Mouse (Mus musculus) c-Kit-positive CD71-negative TER-119-negative erythroid progenitor cells, embryonic 14.5 days (primary cell): ENCODE data around the gene Pth1r.
A peak's percentile ranks its signal among the peaks of the same experiment; 100 is the strongest.

Experiments used
- DNase-seq: peaks from one replicate; pipeline ENCODE4 v3.0.0-alpha.2; 2013; ENCODE audit warnings: low read depth

The Pth1r gene

DNA sequence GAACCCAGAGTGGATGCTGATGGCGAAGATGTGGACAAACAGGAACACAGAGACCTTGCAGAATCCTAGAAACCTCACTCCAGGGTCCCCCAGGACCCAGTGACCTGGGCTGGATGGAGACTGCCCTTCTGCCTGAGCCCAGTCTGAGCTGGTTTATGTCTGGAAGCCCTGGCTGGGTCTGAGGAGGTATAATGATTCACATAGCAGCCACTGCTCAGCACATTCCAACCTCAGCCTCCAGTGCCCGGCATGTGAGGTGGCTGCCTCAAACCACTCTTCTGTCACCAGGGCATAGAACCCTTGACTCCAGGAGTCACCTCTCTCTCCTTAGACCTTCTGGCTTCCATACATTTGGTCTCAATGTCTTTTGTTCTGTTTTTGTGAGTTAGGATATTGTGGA is 1.5 kb upstream of the Pth1r start:
- no peak for DNase-seq

DNA sequence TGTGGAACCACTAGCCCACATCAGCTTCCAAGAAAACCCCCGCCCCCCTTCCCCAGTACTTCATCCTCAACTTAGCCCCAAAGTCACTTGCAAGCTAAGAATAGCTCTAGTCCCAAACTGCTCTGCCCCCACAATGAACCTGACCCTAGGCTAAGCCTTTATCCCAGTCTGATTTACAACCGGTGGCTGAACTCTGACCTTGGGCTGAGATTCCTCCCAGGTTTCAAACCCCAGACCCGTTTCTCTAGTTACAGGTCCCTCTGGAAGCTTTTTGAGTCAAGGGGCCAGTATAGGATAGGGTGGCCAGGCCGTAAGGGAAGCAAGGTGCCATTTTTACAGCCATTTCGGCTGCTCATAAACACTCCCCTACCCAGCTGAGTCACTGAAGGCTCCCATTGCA is 707 bp downstream of the Pth1r start:
- no peak for DNase-seq

DNA sequence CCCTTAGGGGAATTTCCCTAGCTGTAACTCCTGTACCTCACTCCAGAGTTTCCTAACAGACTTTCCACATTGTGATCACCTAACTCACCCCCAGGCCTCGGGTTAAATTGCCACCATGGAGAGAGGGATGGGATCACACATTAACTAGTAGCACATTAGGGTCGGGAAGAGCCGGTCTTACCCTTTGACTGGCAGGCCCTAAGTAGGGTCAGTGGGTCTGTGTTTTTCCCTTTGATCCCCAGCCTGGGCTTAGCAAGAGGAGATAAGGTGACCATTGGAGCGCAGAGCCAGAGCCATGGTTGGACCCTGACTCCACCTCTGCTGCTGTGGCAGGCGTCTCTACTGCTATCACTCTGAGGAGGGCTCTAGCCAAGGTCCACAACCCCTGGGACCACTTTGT is 1.2 kb downstream of the Pth1r start:
- no peak for DNase-seq

DNA sequence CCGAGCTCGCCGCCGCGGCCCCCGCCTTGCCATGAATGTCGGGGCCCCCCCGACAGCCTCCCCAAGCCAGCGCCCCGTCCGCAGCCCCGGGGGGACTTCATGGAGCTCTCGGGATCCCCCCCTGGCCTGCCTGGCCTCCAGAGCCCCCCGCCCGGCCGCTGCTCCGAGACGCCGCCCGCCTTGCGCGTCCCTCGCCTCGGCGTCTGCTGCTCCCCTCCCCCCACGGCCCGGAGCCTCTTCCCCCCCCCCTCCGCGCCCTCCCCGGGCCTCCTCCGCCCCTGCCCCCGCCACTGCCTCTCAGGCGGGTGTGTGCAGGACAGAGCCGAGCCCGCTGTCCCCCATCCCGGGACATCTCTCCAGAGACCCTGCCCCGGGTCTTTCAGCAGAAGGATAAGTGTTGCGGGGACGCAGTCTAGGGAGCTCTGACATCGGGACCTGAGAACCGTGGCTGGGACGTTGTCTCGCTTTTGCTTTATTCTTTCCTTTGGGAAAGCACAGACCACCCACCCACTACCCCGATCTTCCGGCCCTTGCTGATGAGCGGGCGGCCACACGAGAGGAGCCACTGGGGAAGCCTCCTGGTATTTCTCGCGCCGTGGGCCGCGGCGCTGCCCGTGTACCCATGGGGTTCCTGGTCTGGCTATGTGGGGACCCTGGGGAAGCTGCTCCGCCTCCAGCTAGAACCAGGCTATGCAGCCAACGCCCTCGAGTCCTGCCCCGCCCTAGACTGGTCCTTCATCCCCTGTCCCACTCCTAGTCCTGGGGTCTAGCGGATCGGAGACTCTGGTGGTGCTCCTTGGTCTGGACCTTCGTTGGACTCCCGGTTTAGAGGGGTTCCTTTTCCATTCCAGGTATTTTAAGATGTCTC is 3.3 kb downstream of the Pth1r start:
- DNase-seq = no peak

DNA sequence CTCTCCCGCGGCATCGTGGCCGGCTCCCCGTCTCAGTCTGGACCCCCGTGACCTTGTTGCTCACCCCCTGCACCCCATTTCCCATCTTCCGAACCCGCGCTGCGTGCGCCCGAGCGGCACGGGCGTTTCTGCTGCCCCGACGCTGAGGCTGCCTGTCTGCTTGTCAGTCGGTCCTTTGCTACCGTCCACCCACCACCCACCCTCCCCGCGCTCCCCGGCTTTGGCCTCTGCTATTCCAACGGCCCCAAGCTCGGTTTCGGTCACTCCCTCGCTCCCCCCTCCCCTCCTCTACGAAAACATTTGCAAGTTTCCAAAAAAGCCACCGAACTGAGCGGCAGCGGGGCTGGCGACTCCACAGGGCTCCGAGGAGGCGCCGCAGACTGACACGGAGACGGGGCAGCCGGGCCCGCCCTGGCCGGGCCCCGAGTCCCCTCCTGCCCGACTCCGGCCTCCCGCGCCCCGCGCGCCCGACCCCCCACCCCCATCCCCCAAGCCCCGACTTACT is 3.9 kb downstream of the Pth1r start:
- DNase-seq = no peak

DNA sequence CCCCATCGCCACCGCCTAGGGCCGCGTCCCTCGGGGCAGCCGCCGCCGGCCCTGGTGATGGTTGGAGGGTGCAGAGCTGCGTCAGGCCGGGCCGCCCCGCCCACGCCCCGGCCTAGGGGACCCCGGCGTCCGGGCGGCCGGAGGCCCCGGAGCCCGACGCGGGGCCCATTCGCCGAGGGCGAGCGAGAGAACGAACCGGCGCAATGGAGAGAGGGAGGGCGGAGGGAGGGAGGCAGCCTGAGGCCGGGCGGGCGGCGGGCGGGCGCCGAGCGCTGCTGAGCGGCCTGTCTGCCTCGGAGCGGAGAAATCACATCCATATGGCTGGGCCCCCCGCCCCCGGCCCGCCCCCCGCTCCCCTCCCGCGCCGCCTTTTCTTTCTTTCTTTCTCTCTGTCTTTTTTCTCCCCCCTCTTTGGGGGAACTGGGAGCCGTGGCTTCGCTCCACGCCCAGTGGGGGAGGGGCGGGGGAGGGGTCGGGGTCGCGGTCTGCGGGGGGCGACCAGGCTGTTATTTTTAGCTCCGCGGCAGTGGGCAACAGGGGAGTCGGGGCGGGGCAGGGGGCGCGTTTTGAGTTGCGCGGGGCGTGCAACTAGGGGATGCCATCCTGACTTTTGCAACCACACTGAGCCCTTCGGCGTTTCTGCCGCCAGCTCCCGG is 4.5 kb downstream of the Pth1r start:
- DNase-seq = no peak

DNA sequence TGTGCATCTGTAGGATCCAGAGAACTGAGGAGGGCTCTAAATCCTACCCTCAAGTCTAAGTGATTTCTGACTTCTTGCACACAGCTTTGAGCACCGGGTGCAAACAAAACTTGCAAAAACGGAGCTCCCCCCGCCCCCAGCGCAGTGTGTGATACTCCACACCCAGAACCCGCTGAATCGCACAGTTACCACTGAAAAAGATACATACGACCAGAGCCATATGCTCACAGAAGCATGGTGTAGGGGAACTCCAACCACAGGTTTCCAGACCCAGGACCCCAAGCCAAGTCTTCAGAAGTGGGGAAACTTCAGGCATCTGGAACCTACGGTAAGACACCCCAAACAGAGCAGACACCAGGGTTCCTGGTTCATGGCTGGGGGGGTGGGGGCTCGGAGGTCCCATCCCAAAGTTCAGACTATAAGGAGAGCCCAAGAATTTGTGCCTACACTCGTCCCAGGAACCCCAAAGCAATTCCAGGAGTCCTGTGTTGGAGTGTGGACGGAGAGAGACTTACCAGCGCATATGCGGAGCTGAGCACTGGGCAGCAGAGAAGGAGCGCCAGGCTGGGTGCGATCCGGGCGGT is 5.1 kb downstream of the Pth1r start, which contains the start of gene Myl3:
Myl3 (plus strand) TSS at position 151 of the 584 bp plus-strand sequence.
- no peak for DNase-seq

DNA sequence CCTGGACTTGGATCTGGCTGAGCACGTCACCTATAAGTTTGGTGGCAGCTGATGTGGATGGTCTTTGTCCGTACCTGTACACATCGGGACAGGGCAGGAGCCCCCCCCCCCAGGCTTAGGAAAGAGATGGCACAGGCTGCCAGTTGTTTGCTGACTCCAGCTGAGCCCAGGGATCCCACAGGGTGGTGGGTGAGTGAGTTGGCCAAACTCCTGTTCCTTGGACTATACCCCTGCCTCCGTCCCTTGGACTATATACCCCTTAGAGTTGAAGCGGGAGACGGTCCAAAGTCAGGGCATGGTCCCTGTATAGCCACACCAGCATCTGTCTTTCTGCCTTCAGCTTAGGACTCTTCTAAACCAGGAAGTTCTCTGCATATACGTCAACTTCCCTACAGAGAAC is 7.0 kb downstream of the Pth1r start:
- DNase-seq = no peak

DNA sequence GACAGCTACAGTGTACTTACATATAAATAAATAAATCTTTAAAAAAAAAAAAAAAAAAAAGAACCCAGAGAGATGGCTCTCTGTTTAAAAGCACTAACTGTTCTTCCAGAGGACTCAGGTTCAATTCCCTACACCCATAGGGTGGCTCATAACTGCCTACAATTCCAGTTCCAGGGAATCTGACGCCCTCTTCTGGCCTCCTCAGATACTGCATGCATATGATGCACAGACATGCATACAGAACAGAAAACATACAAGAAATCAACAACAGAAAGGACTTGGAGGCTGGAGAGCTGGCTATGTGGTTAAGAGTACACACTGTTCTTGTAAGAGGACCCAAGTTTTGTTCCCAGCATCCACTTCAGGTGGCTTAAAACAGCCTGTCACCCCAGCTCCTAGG is 8.9 kb downstream of the Pth1r start:
- no peak for DNase-seq

DNA sequence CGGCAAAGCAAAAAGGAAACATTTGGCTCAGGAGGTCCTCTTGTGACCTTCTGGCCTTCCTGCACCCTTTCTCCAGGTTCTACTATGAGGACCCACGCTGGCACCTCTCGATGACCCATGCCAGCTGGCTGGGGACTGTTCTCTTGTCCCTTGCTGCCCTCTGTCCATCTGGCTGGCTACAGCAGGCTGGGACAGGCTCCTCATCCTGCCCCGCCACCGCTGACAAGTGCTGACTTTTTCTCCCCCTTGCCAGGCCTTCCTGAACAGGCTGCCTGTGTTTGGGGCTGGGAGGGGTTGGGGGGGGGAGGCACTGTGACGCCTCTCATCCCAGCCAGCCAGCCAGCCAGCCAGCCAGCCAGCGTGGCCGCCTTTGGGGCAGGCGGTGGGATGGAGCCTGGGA is 10.6 kb downstream of the Pth1r start:
- no peak for DNase-seq

DNA sequence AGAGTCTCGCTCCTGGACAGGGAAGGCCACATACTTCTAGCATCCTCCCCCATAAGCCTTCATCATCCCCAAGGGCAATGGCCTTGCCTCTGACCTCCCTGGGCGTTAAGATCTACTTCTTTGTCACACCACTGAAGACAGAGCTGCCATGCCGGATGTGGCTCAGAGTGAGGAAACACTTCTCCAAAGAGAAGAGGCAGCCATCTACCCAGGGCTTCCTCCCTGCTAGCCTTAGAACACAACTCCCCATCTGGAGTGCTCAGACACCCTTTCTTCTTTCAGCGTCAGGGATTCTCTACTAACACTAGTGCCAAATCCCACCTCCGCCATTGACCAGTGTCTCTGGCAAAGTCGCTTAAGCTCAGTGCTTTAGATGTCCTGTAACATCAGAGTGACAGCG is 12.8 kb downstream of the Pth1r start:
- no peak for DNase-seq

DNA sequence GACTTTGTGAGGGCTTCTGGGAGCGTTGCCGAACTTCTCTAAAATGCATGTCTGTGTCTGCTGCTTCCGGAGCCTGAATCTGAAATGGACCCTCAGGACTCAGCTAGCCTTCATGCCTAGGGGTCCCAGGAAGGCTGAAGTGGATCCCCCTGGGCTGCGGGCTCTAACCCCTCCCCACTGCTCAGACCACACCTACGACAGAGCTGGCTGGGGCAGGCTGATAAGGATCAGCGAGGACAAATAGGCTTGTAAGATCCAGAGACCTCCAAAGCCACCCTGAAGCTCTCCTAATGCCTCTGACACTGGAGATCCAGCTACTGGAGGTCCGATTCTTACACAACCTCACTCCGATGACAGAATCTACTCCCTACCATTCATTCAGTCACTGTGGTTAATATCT is 13.8 kb downstream of the Pth1r start:
- DNase-seq = no peak

DNA sequence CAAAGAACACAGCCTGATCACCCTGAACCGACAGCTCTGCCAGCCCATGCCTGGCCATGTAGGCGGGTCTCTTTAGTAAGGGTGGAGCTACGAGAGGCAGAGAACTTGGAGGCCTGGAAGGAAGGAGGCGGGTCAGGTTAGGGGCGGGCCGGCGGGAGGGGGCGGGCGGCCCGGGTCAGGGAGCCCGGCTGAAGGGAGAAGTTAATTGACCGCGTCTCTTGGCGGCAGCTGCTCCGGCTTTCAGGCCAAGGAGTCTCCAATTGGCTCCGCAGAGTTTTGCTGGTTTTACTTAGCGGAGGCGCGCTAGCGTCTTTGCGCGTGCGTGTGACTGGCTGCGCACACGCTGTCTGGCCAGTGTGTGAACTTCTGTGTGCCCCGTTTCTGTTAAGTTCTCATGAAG is 14.3 kb downstream of the Pth1r start:
- DNase-seq = peak; percentile 75

DNA sequence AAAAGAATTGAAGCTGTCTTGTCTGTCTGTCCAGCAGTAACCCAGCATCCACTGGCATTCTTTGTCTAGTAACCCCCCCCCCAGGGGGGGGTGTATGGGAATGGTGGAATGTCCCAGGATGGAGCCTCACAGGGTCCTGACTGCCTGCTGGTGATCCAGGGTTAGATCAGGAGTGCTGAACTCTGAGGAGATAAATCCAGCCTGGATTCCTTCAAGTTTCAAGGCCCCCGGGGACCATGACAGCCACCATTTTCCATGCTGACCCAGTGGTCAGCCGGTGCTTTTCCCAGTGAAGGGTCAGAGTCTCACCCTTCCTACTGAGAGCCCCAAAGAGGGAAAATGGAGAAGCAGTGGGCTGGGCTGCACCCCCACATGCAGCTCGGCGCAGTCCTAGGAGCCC is 15.1 kb downstream of the Pth1r start:
- DNase-seq = no peak

DNA sequence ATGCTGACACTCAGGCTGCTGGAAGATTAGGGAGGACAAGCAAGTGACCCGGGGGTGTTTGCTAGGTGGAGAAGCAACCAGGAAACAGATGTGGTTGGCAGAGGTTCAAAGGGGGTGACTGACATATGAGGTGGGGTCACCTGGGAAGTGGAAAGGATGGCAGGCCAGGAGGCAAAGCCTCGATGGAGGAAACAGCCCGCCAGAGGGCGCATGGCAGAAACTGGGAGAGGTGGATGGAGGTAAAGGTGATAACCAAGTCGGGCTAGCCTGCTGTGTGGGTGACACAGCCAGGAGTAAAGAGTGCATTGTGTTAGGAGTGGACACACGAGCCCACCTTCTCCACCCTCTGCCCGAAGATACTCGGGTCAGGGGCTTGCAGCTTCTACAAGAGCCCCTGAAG is 17.1 kb downstream of the Pth1r start:
- DNase-seq = no peak

DNA sequence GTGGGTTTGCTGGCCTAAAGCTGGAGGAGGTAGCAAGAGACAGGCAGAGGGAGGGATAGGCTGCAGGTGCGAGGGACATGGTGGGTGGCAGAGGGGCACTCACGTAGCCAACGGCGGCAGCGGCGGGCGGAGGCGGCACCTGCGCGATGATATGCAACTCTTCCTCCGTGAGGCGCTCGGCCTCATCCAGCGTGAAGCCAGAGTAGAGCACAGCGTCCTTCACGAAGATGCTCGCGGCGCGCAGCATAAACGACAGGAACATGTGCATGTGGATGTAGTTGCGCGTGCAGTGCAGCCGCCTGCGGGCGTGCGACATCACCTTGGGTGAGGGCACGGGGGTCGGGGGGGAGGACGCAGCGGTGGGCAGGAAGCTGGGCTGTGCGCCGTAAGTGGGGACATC is 20.1 kb downstream of the Pth1r start:
- no peak for DNase-seq

DNA sequence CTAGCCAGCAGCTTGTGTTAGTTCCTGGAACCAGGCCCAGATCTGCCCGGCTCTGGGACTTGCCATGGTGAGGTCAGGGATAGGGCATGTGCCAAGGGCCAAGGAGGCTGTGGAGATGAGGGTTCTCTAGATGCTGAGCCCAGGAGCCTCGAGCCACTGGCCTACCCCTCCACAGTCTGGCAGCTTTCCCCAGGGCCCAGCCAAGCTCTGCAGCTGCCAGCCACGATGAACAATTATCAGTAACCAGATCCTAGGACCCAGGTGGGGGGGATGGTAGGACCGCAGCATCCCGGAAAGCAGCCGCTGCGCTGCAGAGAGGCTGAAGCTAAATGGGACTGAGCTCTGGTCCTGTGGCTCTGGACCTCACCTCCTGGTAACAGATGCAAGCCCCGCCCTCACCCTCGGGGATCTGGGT is 21.2 kb downstream of the Pth1r start:
- no peak for DNase-seq

DNA sequence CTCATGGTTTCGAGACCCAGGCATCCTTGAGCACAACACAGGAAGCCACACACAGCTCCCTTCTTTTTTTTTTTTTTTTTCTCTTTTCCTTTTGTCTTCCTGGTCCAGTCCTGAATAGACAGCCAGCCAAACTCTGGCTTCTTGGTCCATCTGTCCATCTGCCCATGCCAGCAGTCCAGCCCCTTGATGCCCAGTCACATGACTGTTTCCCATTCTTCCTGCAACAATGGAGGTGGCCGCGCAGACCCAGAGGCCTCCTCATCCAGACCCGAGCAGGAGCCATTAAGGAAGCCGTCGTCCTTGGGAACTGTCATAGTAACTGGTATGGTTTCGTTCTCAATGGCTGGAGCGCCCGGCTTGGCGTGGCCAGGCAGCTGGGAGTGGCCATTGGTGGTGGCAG is 24.9 kb downstream of the Pth1r start:
- no peak for DNase-seq

DNA sequence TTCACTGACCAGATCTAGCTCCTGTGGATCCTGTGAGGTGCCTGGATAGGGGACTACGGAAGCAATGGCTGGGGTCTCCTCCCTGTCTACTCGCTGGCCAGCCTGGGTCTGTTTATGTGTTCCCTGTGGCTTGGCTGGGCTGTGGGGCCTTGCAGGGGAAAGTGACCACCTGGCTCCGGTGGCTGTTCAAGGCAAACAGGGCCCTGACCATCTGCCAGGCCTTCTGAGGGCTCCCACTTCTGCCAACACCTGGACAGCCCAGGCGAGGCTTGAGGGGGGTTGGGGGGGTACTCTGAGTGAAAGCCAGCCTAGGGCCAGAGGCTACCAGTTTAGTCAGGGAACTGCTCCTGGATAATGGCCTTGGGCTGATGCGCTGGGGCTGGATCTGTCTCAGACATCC is 27.0 kb downstream of the Pth1r start:
- no peak for DNase-seq

DNA sequence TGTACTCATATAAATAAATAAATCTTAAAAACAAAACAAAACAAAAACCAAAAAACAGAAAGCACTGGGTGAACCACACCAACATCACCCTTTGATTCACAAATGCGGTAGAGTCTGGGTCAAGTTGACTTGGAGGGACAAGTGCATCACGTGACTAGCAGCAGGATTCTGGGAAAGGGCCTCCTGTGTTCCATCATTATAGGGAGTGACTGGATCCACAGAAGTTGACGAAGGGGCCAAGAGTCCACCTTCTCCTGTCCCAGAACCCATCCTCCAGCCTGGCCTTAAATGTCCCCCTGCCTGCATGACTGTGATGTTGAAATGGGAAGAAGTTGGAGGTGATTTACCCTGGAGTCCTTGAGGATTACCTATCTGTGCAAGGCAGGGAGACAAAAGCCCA is 28.1 kb downstream of the Pth1r start:
- DNase-seq = no peak

DNA sequence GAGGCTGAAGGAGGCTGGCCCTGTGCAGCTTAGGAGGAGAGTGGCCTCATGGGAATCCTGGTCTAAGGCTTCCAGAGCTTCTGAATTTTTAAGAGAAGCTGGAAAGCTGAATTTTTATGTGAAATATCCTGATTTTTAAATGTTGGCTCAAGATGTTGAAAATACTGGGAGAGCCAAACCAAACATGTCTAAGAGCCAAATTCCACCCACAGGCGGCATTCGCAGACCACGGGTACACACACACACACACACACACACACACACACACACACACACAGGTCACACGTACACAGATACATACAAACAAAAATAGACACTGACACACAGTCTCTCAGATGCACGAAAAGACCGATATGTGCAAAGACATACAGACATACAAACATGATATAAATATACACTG is 28.9 kb downstream of the Pth1r start:
- no peak for DNase-seq

DNA sequence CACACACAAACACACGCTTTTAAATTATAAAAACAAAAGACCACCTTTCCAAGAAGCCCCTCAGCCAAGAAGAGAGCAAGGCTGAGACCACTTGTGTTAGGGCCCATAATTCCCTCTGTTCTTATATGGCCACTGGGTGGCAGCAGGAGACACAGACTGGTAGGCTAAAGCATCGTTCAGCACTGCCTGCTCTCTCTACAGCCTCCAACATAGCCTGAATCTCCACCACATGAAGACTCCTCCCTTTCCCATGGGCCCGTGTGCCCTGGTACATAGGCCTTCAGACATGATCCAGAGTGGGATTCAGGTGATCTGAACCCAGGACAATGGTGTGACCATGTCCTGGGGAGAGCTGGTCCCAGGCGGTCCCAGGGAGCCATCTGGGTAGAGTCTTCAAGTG is 30.2 kb downstream of the Pth1r start:
- DNase-seq = peak; percentile 35

DNA sequence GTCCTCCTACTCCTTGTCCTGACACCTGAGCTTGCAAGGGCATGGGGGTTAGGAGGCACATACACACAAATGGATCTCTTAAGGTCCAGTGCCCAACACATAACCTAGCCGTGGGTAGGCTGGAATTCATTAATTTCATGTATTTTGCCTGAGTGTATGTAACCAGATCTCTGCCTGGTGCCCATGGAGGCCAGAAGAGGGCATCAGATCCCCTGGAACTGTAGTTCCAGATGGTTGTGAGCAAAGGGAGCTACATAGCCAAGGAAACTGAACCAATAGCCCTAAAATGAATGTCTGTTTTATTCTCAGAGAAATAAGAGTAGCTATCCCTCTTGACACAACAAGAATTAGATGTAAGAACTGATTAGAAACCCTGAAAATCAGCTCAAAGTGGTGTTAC is 31.5 kb downstream of the Pth1r start:
- no peak for DNase-seq
